Mouse (Mus musculus) heart, embryonic 11.5 days (tissue): ENCODE data around the gene Trp53bp2. TPM values are rescaled to one million over a fixed set of nuclear protein-coding genes. Genes with fewer than 3 reads are reported as not detected.

Source experiments
- ATAC-seq: fragments of 200-750 bp; cut with Nextera tagmentation; replicated peaks from 2 replicates; pipeline ENCODE4 v1.8.0; 2017; ENCODE audit warnings: moderate library complexity; ENCODE audit not compliant: insufficient number of reproducible peaks, low FRiP score, low TSS enrichment
- H3K27ac ChIP-seq: fragments of 300-500 bp; sonication (generic); 2 replicates; pipeline ENCODE4 v1.5.1; 2014; ENCODE audit warnings: mild to moderate bottlenecking, low read depth, low read length
- H3K27me3 ChIP-seq: fragments of 300-500 bp; sonication (generic); 2 replicates; pipeline ENCODE4 v1.6.1; 2014; ENCODE audit warnings: mild to moderate bottlenecking, low read length, mixed read lengths; ENCODE audit not compliant: control insufficient read depth, insufficient read depth
- H3K36me3 ChIP-seq: fragments of 300-500 bp; sonication (generic); 2 replicates; pipeline ENCODE4 v1.6.1; 2014; ENCODE audit warnings: mild to moderate bottlenecking, low read length, moderate library complexity, mixed read lengths; ENCODE audit not compliant: control insufficient read depth, insufficient read depth
- H3K4me1 ChIP-seq: fragments of 300-500 bp; sonication (generic); 2 replicates; pipeline ENCODE4 v1.6.1; 2014; ENCODE audit warnings: low read length; ENCODE audit not compliant: control insufficient read depth, insufficient read depth
- H3K4me2 ChIP-seq: fragments of 300-500 bp; sonication (generic); 2 replicates; pipeline ENCODE4 v1.6.1; 2014; ENCODE audit warnings: mild to moderate bottlenecking, moderate library complexity
- H3K4me3 ChIP-seq: fragments of 300-500 bp; sonication (generic); 2 replicates; pipeline ENCODE4 v1.5.1; 2014; ENCODE audit warnings: low read depth, low read length
- H3K9ac ChIP-seq: fragments of 300-500 bp; sonication (generic); 2 replicates; pipeline ENCODE4 v1.6.1; 2014; ENCODE audit warnings: mild to moderate bottlenecking, low read depth, low read length, moderate library complexity
- H3K9me3 ChIP-seq: fragments of 300-500 bp; sonication (generic); replicated peaks from 2 replicates; pipeline ENCODE4 v1.6.1; 2016; ENCODE audit warnings: low read length; ENCODE audit not compliant: control insufficient read depth
- WGBS: fragments of 180-500 bp; shearing (Covaris S2); extraction: QIAGEN DNeasy Blood & Tissue Kit; methylation state at CpG from one replicate; pipeline ENCODE4 v1.1.7; 2014; ENCODE audit not compliant: insufficient replicate concordance; 5-methylcytosine and 5-hydroxymethylcytosine counted together
- polyA plus RNA-seq: library from polyadenylated mRNA; unstranded; fragments of >200 nt; fragmentation: Nextera tagmentation; extraction: Ambion mirVana; gene quantifications from 2 replicates; pipeline ENCODE4 v1.2.1, GENCODE M21; 2014

The Trp53bp2 gene
- polyA plus RNA-seq, 1 experiment from 2014 or later = 16.3 TPM

- WGBS = 88% methylated on average over 7 of the region's 7 CpGs
- no peaks in the 10 kb centered on the region for H3K4me1 ChIP-seq
- no peak for ATAC-seq
These were observed 32.1 kb upstream of the Trp53bp2 start for GRCm38 (mm10) chr1:182376826-182377225.

GRCm38 (mm10) chr1:182377519-182377918, 31.5 kb upstream of the Trp53bp2 start:
- ATAC-seq = no peak
- H3K9me3 ChIP-seq = no peaks in the 10 kb centered on the region

More at GRCm38 (mm10) chr1:182376826-182377225, 32.1 kb upstream of the Trp53bp2 start:
- Histone ChIP-seq H3K9me3 (no peaks in the 10 kb centered on the region), H3K27me3 (no peaks in the 10 kb centered on the region), H3K36me3 (no peaks in the 10 kb centered on the region), H3K4me3 (no peak overlapping the region), H3K9ac (no peak overlapping the region), H3K27ac (no peak overlapping the region), H3K4me2 (no peak overlapping the region)

GRCm38 (mm10) chr1:182378205-182378835, 30.7 kb upstream of the Trp53bp2 start:
- WGBS = 57% methylated on average over 11 of the region's 11 CpGs
- no peaks in the 10 kb centered on the region for H3K9me3 ChIP-seq
- no peak overlapping the region for H3K27ac ChIP-seq
- no peaks in the 10 kb centered on the region for H3K4me1 ChIP-seq
- no peaks in the 10 kb centered on the region for H3K36me3 ChIP-seq
- no peak overlapping the region for H3K4me3 ChIP-seq
- no peak overlapping the region for H3K9ac ChIP-seq
- H3K4me2 ChIP-seq = no peak overlapping the region
- H3K27me3 ChIP-seq = no peaks in the 10 kb centered on the region
- no peak for ATAC-seq

More at GRCm38 (mm10) chr1:182377519-182377918, 31.5 kb upstream of the Trp53bp2 start:
- no peaks in the 10 kb centered on the region for H3K4me1 ChIP-seq
- no peak overlapping the region for H3K4me2 ChIP-seq
- H3K4me3 ChIP-seq = no peak overlapping the region
- no peak overlapping the region for H3K27ac ChIP-seq
- H3K36me3 ChIP-seq = no peaks in the 10 kb centered on the region
- 83% methylated on average over 6 of the region's 6 CpGs for WGBS
- no peaks in the 10 kb centered on the region for H3K27me3 ChIP-seq
- H3K9ac ChIP-seq = no peak overlapping the region

DNA sequence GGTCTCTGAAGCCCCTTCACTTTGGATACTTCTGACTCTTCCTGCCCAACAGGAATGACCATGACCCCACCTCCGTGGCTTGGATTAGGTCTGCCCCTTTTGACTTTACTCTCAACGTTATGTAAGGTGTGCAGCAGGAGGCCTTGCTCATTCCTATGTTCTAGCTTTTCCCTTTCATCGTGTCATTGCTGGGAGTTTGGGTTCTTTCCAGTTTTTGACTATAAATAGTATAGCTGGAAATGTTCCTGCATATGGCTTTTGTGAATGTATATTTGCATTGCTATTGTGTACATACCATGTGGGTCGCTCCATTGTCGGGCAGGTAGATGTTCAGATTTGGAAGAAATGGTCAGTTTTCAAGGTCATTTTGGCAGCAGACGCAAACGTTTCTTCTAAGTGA, 30.1 kb upstream of the Trp53bp2 start:
- Histone ChIP-seq H3K36me3 (no peaks in the 10 kb centered on the region), H3K4me2 (no peak overlapping the region), H3K27me3 (no peaks in the 10 kb centered on the region), H3K4me1 (no peaks in the 10 kb centered on the region), H3K9me3 (no peaks in the 10 kb centered on the region), H3K4me3 (no peak overlapping the region), H3K27ac (no peak overlapping the region), H3K9ac (no peak overlapping the region)
- WGBS = 79% methylated on average over 7 of the region's 7 CpGs
- ATAC-seq = no peak

GRCm38 (mm10) chr1:182380683-182381082, 28.3 kb upstream of the Trp53bp2 start:
- Histone ChIP-seq H3K9me3 (no peaks in the 10 kb centered on the region), H3K4me3 (no peak overlapping the region), H3K36me3 (no peaks in the 10 kb centered on the region), H3K27me3 (no peaks in the 10 kb centered on the region), H3K4me2 (no peak overlapping the region), H3K27ac (no peak overlapping the region), H3K4me1 (no peaks in the 10 kb centered on the region), H3K9ac (no peak overlapping the region)
- ATAC-seq = no peak
- WGBS = 72% methylated on average over 7 of the region's 7 CpGs

DNA sequence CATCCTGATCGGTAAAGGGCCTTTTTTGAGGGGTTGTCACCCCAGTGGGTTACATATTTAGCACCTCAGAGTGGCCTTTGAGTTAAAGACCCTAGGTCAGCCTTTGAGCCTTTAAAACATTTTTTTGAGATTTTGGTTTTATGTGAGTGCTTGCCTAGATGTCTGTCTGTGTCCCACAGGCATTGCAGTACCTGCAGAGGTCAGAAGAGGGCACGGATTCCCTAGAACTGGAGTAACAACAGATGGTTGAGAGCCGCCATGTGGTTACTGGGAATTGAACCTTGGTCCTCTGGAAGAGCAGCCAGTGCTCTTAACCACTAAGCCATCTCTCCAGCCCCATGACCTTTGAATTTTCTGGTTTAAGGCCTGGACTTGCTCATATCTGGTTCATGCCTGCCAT, 27.6 kb upstream of the Trp53bp2 start:
- no peak for ATAC-seq
- Histone ChIP-seq H3K4me2 (no peak overlapping the region), H3K36me3 (no peaks in the 10 kb centered on the region), H3K4me1 (no peaks in the 10 kb centered on the region), H3K27ac (no peak overlapping the region), H3K4me3 (no peak overlapping the region), H3K9me3 (no peaks in the 10 kb centered on the region), H3K9ac (no peak overlapping the region), H3K27me3 (no peaks in the 10 kb centered on the region)
- 66% methylated on average over 3 of the region's 3 CpGs for WGBS

GRCm38 (mm10) chr1:182383096-182383495, 25.9 kb upstream of the Trp53bp2 start:
- Histone ChIP-seq H3K4me3 (no peak overlapping the region), H3K9ac (no peak overlapping the region), H3K9me3 (no peaks in the 10 kb centered on the region), H3K27ac (no peak overlapping the region), H3K4me1 (no peaks in the 10 kb centered on the region), H3K4me2 (no peak overlapping the region), H3K36me3 (no peaks in the 10 kb centered on the region), H3K27me3 (no peaks in the 10 kb centered on the region)
- no peak for ATAC-seq
- WGBS = 78% methylated on average over 9 of the region's 9 CpGs

DNA sequence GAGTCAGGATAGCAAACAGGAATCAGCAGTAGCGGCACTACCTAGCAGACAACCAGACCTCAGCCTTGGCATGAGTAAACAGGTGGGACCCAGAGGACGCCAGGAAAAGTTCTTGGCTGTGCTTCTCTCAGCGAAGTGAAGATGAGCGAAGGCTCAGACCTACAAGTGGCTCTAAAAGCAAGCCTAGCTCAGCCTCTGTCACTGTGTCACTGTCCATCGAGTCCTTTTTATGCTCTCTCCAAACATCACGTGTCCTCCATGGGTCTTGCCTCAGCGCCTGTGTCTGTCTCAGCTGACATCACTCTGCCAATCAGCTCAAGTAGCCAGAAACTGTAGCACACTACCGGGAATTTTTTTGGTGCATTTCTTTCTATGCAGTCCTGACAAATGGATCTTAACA, 22.5 kb upstream of the Trp53bp2 start:
- Histone ChIP-seq H3K4me2 (no peak overlapping the region), H3K27ac (no peak overlapping the region), H3K27me3 (no peaks in the 10 kb centered on the region), H3K9ac (no peak overlapping the region), H3K9me3 (no peaks in the 10 kb centered on the region), H3K4me3 (no peak overlapping the region), H3K4me1 (no peaks in the 10 kb centered on the region), H3K36me3 (no peaks in the 10 kb centered on the region)
- no peak for ATAC-seq
- WGBS = 81% methylated on average over 8 of the region's 8 CpGs

DNA sequence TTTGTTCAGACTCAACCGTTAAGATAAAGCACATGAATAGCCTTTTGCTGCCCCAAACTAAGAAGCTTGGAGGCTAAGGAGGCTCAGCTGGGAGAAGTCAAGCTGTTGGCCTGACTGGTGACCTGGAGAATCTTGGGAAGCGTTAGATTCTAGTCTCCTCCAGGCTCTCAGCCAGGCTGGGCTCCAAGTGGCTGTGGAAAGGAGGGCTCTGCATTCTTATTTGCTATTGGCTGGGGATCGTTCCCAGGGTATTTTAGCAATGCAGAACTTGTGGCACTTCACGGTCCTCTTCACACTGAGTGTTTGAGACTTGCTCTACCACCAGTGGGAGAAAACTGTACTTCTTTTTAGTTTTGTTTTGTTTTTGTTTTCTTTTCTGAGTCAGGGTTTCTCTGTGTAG, 20.2 kb upstream of the Trp53bp2 start:
- Histone ChIP-seq H3K9ac (no peak overlapping the region), H3K4me1 (no peaks in the 10 kb centered on the region), H3K4me3 (no peak overlapping the region), H3K4me2 (no peak overlapping the region), H3K27me3 (no peaks in the 10 kb centered on the region), H3K9me3 (no peaks in the 10 kb centered on the region), H3K27ac (no peak overlapping the region), H3K36me3 (no peaks in the 10 kb centered on the region)
- no peak for ATAC-seq
- 41% methylated on average over 4 of the region's 4 CpGs for WGBS
